Mouse (Mus musculus): ENCODE results near the gene Dusp9. TPM values are rescaled to one million over a fixed set of nuclear protein-coding genes. Genes with fewer than 3 reads are reported as not detected.

The Dusp9 gene
- total RNA-seq (2023): 0.27 TPM

DNA sequence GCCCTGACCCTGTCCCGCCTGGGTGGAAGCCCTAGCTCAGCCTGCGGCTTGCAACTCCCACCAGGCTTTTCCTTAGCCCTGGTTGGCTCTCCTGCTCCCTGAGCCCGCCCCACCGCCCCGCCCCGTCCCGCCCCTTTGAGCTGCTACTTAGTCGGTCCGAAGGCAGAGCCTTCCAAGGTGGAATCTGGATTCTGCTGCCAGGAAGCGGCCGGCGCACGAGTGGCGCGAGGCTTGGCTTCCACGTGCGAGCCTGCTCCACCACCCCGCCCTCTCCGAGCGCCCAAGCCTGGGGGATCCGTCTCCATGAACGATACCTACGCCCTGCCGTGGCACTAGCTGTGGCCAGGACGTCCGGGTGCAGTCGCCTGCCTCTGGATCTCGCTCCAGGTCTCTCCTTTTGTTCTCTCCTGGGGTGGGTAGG is at the start of gene Dusp9:
Dusp9 (plus strand) TSS at position 165 of the 421 bp plus-strand sequence.

GRCm38 (mm10) chrX:73659575-73660283 is 20.5 kb downstream of the Dusp9 start, which contains the start of gene Pnck:
Gene Pnck, minus strand, starts transcription at chrX:73660117.

DNA sequence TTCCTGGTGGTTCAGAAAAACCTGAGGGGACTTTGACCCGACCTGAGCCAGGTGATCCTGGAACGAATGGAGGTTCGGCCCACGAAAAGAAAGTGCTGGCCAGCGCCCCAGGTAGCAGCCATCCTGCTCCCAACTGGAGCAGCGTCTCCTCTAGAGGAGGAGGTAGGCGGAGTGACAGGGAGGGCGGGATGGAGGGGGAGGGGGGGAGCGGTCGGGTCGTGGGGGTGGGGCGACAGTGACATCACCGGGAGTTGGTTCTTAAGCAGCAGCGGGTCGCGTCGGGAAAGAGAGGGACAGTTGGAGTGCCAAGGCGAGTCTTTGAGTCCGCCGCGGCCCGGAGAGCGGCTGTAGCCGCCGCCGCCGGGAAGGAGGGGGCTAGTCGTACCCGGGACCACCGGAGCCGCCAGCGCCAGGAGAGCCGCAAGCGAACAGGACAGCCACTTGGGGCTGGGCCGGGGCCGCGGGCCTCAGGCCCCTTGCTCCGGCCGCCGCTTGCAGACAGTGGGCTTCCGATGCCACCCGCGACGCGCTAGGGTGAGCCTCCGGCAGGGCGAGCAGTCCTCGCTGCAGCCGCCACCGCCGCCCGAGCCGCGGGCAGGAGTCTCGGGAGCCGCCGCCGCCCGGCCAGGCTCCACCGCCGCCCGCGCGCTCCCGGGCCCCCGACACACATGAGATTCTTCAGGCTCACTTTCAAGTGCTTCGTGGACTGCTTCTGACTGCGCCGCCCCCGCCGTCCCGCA is 33.8 kb downstream of the Dusp9 start, which contains the start of gene Slc6a8:
Slc6a8 (plus strand) TSS at position 272 of the 740 bp plus-strand sequence.

Other genes starting within 250 kb of the Dusp9 start
- not detected for gene Gm18336, start 240.7 kb upstream of the Dusp9 start, total RNA-seq (2023)
- gene Zfp92, start 228.3 kb upstream of the Dusp9 start, total RNA-seq (2023): not detected
- not detected for gene Trex2, start 204.1 kb upstream of the Dusp9 start, total RNA-seq (2023)
- 24.2 TPM for gene Haus7, start 180.4 kb upstream of the Dusp9 start, total RNA-seq (2023)
- gene Bgn, start 155.8 kb upstream of the Dusp9 start, total RNA-seq (2023): 2.8 TPM
- not detected for gene Atp2b3, start 136.3 kb upstream of the Dusp9 start, total RNA-seq (2023)
- gene Pnck, start 20.7 kb downstream of the Dusp9 start, total RNA-seq (2023): 0.92 TPM
- gene Slc6a8, start 33.7 kb downstream of the Dusp9 start, total RNA-seq (2023): 1.0 TPM
- gene Bcap31, start 76.8 kb downstream of the Dusp9 start, total RNA-seq (2023): 122 TPM
- 39.5 TPM for gene Abcd1, start 77.2 kb downstream of the Dusp9 start, total RNA-seq (2023)
- gene Plxnb3, start 117.7 kb downstream of the Dusp9 start, total RNA-seq (2023): not detected
- gene Srpk3, start 135.0 kb downstream of the Dusp9 start, total RNA-seq (2023): 7.0 TPM
- gene Idh3g, start 147.5 kb downstream of the Dusp9 start, total RNA-seq (2023): 137 TPM
- gene Ssr4, start 147.6 kb downstream of the Dusp9 start, total RNA-seq (2023): 106 TPM
- gene Pdzd4, start 185.6 kb downstream of the Dusp9 start, total RNA-seq (2023): 3.0 TPM